Mouse (Mus musculus): Measurements from ENCODE around the gene Lhfp.

GRCm38 (mm10) chr3:53139642-53140041, 98.3 kb downstream of the Lhfp start:
- TF ChIP-seq CTCF (conservative IDR thresholded peaks at IDR 0.05; ENCODE audit: low read length) (no peak), POU5F1 (IDR thresholded peaks at IDR 0.05; ENCODE audit: borderline replicate concordance, low read length) (no peak)

Measured in E14TG2a.4 (cell line).